Mouse (Mus musculus) forebrain, embryonic 14.5 days (tissue): ENCODE measurements at regions not wholly inside any gene's neighbourhood (a gene's known extent, or its start where the extent isn't known, plus 50 kb on each side); places are given as distances from the start of the nearest gene placed in this dataset.

Experiments used
- ATAC-seq: fragments of 200-750 bp; cut with Nextera tagmentation; 2 replicates; pipeline ENCODE4 v1.8.0; 2017; ENCODE audit warnings: mild to moderate bottlenecking, moderate library complexity
- DNase-seq: peaks from one replicate; pipeline ENCODE4 v3.0.0-alpha.2; 2015; ENCODE audit warnings: low spot score
- H3K27ac ChIP-seq: fragments of 300-500 bp; sonication (generic); 2 replicates; pipeline ENCODE4 v1.5.1; 2014; ENCODE audit warnings: low read depth, mild to moderate bottlenecking, control low read depth, low read length, moderate library complexity
- H3K27me3 ChIP-seq: fragments of 300-500 bp; sonication (generic); replicated peaks from 2 replicates; pipeline ENCODE4 v1.6.1; 2014; ENCODE audit warnings: low read length, control low read depth, mixed read lengths; ENCODE audit not compliant: control insufficient read depth, insufficient read depth
- H3K36me3 ChIP-seq: fragments of 300-500 bp; sonication (generic); 2 replicates; pipeline ENCODE4 v1.6.1; 2014; ENCODE audit warnings: low read length, control low read depth; ENCODE audit not compliant: control insufficient read depth, insufficient read depth
- H3K4me1 ChIP-seq: fragments of 300-500 bp; sonication (generic); 2 replicates; pipeline ENCODE4 v1.6.1; 2014; ENCODE audit warnings: antibody characterized with exemption, low read length, control low read depth; ENCODE audit not compliant: control insufficient read depth, insufficient read depth
- H3K4me2 ChIP-seq: fragments of 300-500 bp; sonication (generic); 2 replicates; pipeline ENCODE4 v1.6.1; 2014; ENCODE audit warnings: mild to moderate bottlenecking, control low read depth, low read length
- H3K4me3 ChIP-seq: fragments of 300-500 bp; sonication (generic); 2 replicates; pipeline ENCODE4 v1.5.1; 2014; ENCODE audit warnings: low read depth, low read length, control low read depth
- H3K9ac ChIP-seq: fragments of 300-500 bp; sonication (generic); 2 replicates; pipeline ENCODE4 v1.6.1; 2014; ENCODE audit warnings: mild to moderate bottlenecking, low read length, control low read depth, moderate library complexity
- H3K9me3 ChIP-seq: fragments of 300-500 bp; sonication (generic); replicated peaks from 2 replicates; pipeline ENCODE4 v1.6.1; 2016; ENCODE audit warnings: low read length, control low read depth, mixed read lengths; ENCODE audit not compliant: control insufficient read depth
- WGBS: fragments of 180-500 bp; shearing (Covaris S2); extraction: QIAGEN DNeasy Blood & Tissue Kit; methylation state at CpG from one replicate; pipeline ENCODE4 v1.1.7; 2014; 5-methylcytosine and 5-hydroxymethylcytosine counted together

DNA sequence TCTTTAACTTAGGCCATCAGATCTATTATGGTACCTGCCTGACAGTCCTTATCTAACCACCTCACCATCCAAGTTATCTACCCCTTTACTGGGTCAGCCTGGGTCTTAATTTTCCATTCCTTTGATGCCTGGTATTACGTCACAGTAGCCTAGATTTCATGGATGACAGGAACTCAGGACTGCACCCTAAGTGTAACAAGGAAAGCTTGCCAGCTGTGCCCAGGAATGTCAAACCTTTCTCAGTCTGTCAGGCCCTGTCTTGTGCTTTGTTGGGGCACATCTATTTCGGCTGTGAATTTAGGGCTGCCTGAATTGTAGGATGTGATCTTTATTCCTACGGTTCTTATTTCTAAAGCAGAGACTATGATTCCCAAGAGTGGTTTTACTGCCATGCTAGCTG is 94.6 kb upstream of the Arhgap5 start:
- WGBS = 87% methylated on average over 3 of the region's 3 CpGs
- Histone ChIP-seq H3K27me3 (no peaks in the 10 kb centered on the region), H3K4me1 (peaks cover 9% of the 10 kb centered on the region), H3K4me2 (no peak overlapping the region), H3K9me3 (0 out of 2 replicates have a peak, but pooled peaks cover 2% of the 10 kb centered on the region), H3K27ac (no peak overlapping the region), H3K9ac (no peak overlapping the region), H3K36me3 (no peaks in the 10 kb centered on the region), H3K4me3 (no peak overlapping the region)
- ATAC-seq (no peak), DNase-seq (no peak)

DNA sequence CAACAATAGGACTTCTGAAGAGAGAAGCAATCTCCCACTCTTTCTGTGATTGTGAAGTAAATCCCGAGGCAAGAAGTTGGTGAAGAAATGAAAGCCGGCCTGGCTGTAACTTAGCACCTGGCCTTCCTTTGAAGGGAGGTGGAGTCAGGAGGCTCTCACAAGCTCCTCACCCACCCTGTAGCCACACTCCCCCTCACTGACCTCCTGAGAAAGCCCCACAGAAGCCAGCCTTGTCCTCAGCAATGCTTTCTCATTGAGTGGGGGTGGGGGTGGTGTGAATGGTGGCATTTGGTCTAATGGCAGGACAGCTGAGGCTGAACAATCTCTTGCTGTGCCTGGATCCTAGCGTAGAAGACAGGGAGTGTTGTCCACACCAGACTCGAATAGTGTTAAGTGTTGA is 91.6 kb upstream of the Arhgap5 start:
- Histone ChIP-seq H3K27ac (no peak overlapping the region), H3K4me3 (no peak overlapping the region), H3K9me3 (0 out of 2 replicates have a peak, but pooled peaks cover 2% of the 10 kb centered on the region), H3K36me3 (no peaks in the 10 kb centered on the region), H3K27me3 (no peaks in the 10 kb centered on the region), H3K4me2 (no peak overlapping the region), H3K4me1 (peaks cover 9% of the 10 kb centered on the region), H3K9ac (no peak overlapping the region)
- no peak for DNase-seq
- 80% methylated on average over 4 of the region's 4 CpGs for WGBS
- ATAC-seq = no peak

DNA sequence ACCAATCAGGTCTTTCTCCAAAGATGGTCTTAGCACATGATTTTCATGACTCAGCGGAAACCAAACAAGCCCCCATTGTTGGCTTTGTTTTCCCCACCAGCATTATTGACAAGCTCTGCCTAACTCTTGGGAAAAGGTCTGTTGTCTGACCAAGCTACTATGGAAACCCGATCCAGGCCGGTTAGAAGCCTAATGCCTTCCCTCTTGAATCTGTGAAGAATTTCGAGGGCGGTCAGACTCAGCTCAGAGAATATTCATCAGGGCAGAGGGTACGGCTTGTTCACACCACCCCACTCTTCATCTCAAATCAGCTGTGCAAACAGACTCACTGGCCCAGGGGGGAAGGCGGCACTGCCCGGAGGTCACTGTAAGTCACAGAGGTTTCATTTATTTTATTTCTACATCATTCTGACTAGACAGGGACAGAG is 90.7 kb upstream of the Arhgap5 start:
- peak overlapping the region; percentile 18; the same call in 1 of the 2 replicates for H3K4me2 ChIP-seq
- H3K27ac ChIP-seq = no peak overlapping the region
- no peak overlapping the region for H3K4me3 ChIP-seq
- H3K9ac ChIP-seq = no peak overlapping the region
- 17% methylated on average over 8 of the region's 8 CpGs for WGBS
- 0 out of 2 replicates have a peak, but pooled peaks cover 2% of the 10 kb centered on the region for H3K9me3 ChIP-seq
- H3K4me1 ChIP-seq = peaks cover 9% of the 10 kb centered on the region
- ATAC-seq (peak; percentile 60; the same call in 1 of the 2 replicates), DNase-seq (peak; percentile 67)
- H3K27me3 ChIP-seq = no peaks in the 10 kb centered on the region
- no peaks in the 10 kb centered on the region for H3K36me3 ChIP-seq

DNA sequence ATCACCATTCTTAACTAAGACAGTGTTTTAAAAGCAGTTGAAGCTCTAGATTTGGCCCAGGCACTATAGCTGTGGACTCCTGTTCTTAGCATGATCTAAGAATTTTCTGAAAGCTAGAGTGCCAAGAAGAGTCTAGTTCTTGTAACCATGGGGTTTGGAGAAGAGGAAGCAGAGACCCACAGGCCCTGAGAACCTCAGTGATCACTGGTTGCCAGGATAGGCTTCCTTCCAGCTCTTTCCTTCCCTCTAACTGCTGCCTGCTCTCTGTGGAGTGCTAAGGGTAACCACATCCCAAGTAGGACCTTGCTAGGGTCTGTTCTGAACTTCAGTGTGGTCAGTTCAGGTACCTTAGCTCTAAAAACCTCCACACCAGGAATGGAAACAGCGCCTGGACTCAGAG is 81.0 kb upstream of the Arhgap5 start:
- 88% methylated on average over 1 of the region's 1 CpGs for WGBS
- H3K36me3 ChIP-seq = no peaks in the 10 kb centered on the region
- DNase-seq (no peak), ATAC-seq (no peak)
- no peak overlapping the region for H3K4me2 ChIP-seq
- no peaks in the 10 kb centered on the region for H3K9me3 ChIP-seq
- H3K9ac ChIP-seq = no peak overlapping the region
- H3K27me3 ChIP-seq = no peaks in the 10 kb centered on the region
- H3K27ac ChIP-seq = no peak overlapping the region
- no peak overlapping the region for H3K4me3 ChIP-seq
- no peaks in the 10 kb centered on the region for H3K4me1 ChIP-seq

DNA sequence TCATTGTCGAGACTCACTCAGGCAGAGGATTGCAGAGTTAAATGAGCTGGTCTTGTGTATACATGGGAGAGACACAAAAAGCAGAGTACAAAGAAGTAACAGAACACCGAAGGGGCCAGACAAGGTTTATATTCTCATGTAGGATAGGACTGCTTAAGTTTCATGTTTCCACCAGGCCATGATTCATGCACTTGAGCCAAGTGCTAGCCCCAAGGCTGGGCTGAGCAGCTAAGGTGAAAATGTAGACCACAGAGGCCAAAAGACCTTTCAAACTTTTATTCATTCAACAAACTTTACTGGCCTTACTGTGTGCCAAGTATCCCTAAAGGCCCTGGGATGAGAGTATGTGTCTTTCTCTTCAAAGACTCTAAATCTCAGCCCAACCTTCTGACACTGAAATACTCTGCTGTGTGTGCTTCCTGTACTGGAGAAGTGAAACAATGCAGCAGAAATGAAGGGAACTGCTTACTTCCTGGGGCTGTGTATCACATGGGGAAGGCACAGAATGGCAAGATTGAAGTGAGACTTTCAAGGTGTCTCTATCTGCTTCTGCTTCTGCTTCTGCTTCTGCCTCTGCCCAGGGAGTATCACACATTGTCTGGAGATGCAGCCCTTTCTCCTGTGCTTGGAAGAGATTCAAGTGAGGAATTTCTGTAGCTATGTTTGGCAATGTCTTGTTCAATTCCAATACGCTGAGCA is 79.3 kb upstream of the Arhgap5 start:
- Histone ChIP-seq H3K36me3 (no peaks in the 10 kb centered on the region), H3K27me3 (no peaks in the 10 kb centered on the region), H3K9ac (no peak overlapping the region), H3K4me1 (no peaks in the 10 kb centered on the region), H3K4me2 (no peak overlapping the region), H3K4me3 (no peak overlapping the region), H3K9me3 (no peaks in the 10 kb centered on the region), H3K27ac (no peak overlapping the region)
- 73% methylated on average over 3 of the region's 3 CpGs for WGBS
- DNase-seq (no peak), ATAC-seq (no peak)

DNA sequence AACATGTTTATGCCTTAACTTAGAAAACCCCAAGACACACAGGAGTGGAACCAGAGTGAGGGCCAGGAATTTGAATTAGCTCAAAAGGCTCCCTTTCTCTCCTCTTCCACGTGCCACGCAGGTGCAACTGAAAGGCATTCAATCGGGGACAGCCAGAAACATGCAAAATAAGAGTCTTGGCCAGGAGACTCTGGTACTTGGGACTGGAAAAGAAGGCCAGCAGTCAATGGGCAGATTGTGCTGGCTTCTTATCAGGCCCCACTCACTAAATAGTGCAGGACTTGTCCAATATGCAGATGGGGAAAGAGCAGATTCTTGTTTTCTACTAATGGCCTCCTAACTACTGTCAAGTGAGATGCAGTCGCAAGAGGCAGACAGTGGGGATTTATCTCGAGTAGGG is 73.8 kb upstream of the Arhgap5 start:
- Histone ChIP-seq H3K4me2 (no peak overlapping the region), H3K36me3 (no peaks in the 10 kb centered on the region), H3K4me3 (no peak overlapping the region), H3K9me3 (no peaks in the 10 kb centered on the region), H3K27ac (no peak overlapping the region), H3K27me3 (no peaks in the 10 kb centered on the region), H3K9ac (no peak overlapping the region), H3K4me1 (no peaks in the 10 kb centered on the region)
- no peak for ATAC-seq
- 69% methylated on average over 5 of the region's 5 CpGs for WGBS
- DNase-seq = peak; percentile 6

DNA sequence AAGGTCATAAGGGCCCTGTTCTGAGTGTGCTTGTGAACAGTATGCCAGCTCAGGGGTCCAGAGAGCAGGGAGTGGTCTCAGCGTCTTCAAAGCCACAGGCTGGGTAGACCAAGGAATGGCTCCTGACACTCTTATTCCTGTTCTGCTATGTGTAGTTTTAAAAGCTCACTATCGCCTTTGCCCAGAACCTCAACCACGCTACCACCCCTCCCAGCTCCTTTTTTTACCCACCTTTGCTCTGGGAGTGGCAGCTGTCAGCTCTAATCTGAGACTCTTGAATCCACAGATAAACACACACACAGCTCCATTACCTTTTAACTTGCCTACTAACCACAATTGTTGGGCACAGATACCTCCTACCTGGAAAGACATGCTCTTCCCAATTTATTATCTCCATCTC is 71.8 kb upstream of the Arhgap5 start:
- Histone ChIP-seq H3K4me2 (no peak overlapping the region), H3K9ac (no peak overlapping the region), H3K36me3 (no peaks in the 10 kb centered on the region), H3K27ac (no peak overlapping the region), H3K4me3 (no peak overlapping the region), H3K27me3 (no peaks in the 10 kb centered on the region), H3K4me1 (no peaks in the 10 kb centered on the region), H3K9me3 (no peaks in the 10 kb centered on the region)
- no peak for DNase-seq
- ATAC-seq = no peak
- WGBS = 90% methylated on average over 3 of the region's 3 CpGs

DNA sequence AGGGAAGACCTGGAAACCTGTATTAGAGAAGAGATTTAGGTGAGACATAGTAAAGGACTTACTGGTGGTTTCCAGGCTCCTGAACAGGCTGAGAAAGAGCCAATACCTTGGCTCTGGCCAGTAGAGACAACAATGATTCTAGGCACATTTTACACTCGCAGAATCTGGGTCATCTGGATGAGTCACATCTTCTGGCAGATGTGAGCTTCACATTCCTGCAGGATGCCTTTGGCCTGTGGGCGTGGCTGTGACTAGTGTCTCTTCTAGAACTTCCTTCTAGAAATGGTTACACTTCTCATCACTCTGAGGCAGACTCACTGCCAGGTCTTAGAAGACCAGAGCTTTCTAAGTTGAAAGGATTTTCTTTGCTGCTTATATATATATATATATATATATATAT is 69.8 kb upstream of the Arhgap5 start:
- Histone ChIP-seq H3K4me2 (no peak overlapping the region), H3K27me3 (no peaks in the 10 kb centered on the region), H3K4me1 (no peaks in the 10 kb centered on the region), H3K36me3 (no peaks in the 10 kb centered on the region), H3K4me3 (no peak overlapping the region), H3K9ac (no peak overlapping the region), H3K9me3 (no peaks in the 10 kb centered on the region), H3K27ac (no peak overlapping the region)
- no peak for ATAC-seq
- WGBS = 86% methylated on average over 2 of the region's 2 CpGs
- DNase-seq = no peak

DNA sequence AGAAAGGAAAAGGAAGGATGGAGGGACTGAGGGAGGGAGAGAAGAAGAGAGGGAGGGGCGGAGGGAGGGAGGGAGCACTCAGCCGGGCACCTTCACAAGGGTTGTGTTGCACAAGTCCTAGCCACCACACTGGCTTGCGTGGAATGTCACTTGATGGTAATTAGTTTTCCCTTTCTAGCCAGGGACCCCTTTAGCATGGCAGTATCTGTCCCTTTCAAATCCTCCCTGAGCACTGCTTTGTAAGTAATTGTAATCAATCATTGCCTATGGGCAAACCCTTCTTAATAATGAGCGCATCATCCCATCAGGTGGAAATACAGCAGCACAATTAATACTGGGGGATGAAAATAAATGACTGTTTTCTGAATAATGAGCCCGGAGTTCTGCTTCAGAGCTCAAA is 68.5 kb upstream of the Arhgap5 start:
- H3K4me3 ChIP-seq = no peak overlapping the region
- WGBS = 29% methylated on average over 5 of the region's 5 CpGs
- no peak overlapping the region for H3K27ac ChIP-seq
- peak overlapping the region; percentile 28 for H3K4me2 ChIP-seq
- no peaks in the 10 kb centered on the region for H3K27me3 ChIP-seq
- ATAC-seq = peak; percentile 58; the same call in 1 of the 2 replicates
- H3K36me3 ChIP-seq = no peaks in the 10 kb centered on the region
- 0 out of 2 replicates have a peak, but pooled peaks cover 2% of the 10 kb centered on the region for H3K4me1 ChIP-seq
- peak; percentile 40 for DNase-seq
- no peak overlapping the region; the same call in 1 of the 2 replicates for H3K9ac ChIP-seq
- H3K9me3 ChIP-seq = no peaks in the 10 kb centered on the region
